Mouse (Mus musculus): ENCODE measurements around the gene Glrx5.

The Glrx5 gene

DNA sequence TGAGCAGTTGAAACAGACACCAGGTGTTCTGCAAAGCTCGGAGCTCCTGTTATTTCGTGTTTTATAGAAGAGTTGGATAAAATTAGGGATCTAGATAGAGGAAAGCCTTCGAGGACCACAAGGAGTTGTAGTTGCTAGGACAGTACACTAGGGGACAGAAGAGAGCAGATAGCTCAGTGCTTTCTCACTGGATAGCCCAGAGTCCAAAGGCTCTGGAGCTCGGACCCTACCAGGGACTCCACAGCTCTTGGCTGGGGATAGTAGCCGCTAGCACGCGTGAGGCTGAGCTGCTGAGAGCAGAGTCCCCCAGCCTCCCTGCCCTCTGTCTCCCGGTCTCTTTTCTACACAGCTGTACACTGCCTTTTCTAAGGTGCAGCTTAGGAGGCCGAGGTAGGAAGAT, 41.2 kb downstream of the Glrx5 start:
- DNase-seq, result no peak

DNA sequence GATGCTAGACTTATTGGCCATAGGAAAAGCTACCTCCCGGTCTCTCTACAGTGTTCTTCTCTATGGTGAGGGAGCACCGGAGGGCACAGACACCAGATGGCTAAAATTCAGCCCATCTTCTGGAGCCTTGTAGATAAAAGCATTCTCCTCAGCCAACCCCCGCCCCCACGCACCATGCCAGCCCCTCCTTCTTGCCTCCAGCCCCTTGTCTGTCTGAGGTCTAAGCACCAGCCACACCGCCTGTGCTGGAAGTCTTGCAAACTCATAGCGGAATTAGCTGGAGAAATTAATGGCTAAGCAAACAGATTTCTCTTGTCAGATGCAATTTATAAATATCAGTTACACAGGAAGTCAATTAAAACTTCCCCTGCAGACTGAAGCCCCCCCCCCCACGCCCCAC, 43.0 kb downstream of the Glrx5 start:
- no peak for DNase-seq

DNA sequence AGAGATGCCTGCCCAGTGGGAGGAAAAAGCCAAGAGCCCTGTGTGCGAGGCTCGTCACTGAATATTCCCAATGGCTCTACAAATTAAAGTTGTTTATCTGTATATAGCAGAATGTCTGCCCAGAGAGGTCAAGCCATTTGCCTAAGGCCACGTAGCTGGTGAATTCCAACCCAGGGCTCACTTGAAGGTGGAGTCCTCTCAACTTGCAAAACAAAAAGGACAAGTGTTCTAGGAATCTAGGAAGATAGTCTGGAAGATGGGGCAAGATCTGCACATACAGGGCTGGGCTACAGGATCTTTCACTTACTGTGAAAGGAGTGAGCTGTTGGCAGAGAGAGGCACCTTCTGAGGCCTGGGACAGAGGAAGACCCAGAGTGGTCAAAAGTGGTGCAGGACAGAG, 44.0 kb downstream of the Glrx5 start:
- DNase-seq, result no peak

DNA sequence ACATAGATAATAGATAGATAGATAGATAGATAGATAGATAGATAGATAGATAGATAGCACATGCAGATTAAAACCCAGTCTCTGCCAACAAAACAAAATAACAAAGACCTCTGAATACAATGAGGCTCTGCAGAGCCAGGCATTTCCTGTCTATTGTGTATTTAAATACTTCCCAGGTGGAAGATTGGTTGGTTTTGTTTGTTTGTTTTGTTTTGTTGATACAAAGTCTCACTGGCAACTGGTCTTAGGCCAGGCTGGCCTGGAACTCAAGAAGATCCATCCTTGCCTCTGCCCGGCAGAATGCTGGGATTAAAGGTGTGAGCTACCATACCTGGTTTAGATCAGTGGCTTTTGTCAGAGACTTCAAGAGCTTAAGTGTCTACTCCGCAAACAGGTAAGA, 44.7 kb downstream of the Glrx5 start:
- DNase-seq, result no peak

DNA sequence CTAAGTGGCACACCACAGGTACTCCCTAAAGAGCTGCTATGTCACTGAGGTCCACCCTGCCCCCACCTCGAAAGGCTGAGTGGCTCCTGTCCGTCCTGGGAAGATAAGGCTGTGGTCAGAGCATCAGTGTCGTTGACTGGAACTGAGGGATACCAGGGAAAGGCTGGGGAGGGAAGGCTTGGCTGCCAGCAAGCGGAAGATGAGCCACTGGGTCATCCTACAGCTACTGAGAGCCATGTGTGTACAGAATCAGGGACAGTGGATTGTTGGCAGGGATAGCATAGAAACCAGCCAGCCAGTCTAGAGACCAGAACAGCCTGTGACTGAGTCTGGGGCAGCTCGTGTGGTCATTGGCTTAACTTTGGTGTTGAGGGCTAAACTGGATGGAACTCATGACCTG, 51.7 kb downstream of the Glrx5 start:
- no peak for DNase-seq

DNA sequence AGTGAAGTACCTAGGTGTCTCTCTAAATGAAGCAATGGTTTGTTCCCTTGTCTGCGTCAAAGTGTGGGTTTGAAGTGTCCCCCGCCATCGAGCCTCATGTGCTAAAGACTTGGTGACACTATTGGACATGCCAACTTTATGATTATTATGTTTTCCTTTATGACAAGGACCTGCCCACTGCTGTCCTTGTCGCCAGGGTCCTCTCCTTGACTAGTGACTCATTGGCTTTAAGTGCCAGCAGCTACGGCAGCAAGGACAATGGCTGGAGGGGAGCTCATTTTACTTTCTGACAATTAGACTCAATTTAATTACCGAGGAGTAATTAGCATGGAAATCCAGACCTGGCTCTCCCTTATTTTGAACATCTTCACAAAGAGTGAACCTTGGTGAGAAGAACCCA, 52.3 kb downstream of the Glrx5 start:
- no peak for DNase-seq

DNA sequence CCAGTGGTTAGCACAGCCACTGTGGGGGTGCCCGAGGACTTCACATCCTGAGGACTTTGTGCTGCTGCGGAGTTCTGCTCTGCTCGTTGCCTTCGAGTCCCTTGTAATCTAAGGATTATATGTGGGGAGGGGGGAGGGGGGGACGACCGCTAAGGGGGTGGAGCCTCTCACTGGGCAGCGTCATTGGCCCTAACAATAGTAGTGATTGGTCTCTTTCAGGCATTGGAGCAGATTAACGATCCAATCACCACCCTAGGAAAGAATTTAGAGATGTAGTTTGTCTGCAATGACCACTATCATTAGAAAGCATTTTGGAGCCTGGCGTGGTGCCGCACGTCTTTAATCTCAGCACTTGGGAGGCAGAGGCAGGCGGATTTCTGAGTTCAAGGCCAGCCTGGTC, 52.8 kb downstream of the Glrx5 start:
- no peak for DNase-seq

DNA sequence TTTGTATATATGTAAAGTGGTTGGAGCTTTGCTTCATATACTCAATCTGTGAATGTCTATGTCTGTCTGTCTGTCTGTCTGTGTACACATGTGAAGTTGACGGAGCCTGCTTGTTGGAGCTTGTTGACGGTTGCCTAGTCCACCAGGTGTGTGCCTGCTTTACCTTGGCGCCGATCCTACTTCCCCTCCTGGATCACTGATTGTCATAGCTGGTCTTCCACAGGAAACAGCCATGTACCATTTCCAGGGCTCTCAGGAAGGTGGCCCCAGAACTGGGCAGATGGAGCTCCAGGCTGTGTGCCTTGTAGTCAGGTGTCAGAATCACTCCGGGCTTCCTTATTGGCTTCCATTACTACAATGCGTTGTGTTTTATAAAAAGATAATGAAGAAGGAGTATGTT, 54.3 kb downstream of the Glrx5 start:
- DNase-seq, result no peak

DNA sequence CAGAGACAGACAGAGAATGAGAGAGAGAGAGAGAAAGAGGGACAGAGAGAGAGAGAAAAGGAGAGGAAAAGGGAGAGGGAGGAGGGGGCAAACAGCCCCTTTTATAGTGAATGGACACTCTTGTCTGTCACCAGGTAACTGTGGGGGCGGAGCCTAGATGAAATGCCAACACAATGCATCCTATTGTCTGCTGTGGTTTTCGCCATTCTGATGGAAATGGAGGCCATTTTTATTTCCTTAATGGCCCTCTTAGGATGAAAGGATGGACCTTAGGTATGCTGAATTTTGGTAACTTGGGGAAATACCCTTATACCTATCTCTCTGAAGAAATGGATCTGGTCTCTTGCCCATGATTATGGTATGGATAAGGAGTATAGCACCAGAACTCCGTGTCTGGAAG, 54.9 kb downstream of the Glrx5 start:
- no peak for DNase-seq

DNA sequence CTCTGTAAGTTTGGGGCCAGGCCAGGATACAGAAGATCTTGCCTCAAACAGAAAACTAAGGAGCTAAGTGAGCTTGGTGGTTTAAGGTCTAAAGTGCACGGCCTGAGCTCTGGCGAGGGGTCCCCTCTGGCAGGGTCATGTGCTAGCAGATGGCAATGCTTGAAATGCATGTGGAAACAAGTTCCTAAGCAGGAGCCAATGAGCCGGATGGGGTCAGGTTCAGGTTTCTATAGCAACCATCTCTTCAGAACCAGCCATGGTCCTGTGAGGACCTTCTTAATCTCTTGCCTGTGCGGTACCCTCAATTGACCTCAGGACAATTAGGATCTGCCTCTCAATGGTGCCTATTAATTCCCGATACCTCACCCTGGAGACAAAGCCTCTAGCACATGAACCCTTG, 56.7 kb downstream of the Glrx5 start:
- DNase-seq, result no peak

DNA sequence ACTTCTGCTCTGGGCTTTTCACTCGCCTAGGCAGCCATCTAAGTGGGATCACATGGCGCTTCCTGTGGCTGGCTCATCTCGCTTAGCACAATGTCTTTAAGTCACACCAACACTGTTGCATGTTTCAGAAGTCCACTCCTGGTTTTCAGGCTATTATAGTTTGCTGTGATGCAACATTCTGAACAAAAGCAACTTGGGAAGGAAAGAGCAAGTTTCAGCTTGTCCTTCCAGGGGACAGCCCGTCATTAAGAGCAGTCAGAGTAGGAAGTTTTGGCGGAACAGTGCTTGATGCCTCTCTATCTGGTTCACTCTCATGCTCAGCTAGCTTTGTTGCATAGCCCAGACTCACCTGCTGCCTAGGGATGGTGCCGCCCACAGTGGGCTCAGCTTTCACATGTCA, 59.1 kb downstream of the Glrx5 start:
- no peak for DNase-seq

All from thymus, postnatal 36 days (tissue).